Mouse (Mus musculus) gastrocnemius, postnatal 4 days (tissue): ENCODE measurements at regions not wholly inside any gene's neighbourhood (a gene's known extent, or its start where the extent isn't known, plus 50 kb on each side); places are given as distances from the start of the nearest gene placed in this dataset.

Experiments used
- DNase-seq, 2 experiments: peaks; one replicate each; pipeline ENCODE4 v3.0.0; 2021 to 2022; ENCODE audit warnings: low spot score in 2 of 2, mixed read lengths in 2 of 2

DNA sequence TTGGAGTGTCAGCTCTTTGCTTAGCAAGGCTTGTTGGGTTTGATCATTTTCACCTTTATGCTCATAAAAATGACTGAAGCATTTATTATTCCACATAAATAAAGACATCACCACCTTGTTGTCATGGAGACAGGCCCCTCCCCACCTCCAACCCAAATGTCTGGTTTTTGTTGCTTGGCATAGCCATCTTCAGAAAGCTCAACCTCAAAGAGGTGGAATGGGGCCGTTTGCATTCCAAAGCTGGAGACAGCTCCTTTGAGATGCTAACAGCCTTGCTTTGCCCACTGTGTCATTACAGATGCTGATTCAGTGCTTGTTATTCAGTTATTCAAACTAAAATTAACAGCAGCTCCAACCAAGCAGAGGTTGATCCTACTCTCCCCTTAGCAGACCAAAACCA is 51.9 kb upstream of the Lgalsl start:
- no peak for DNase-seq

DNA sequence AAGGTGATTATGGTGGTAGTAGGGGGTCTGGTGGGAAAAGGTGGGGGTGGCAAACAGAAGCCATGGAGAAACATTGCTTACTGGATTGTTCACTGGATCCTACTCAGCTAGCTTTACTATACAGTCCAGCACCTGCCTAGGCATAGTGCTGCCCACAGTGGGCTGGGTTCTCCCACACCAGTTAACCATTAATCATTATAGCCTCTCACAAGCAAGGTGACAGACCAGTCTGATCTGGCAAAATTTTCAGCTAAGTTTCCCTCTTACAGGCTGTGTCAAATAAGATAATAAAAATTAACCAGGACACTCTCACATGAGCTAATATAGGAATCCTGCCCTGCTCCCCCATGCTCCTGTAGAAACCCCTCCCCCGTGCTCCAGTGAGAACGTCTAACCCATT is 53.1 kb upstream of the Lgalsl start:
- DNase-seq = no peak

DNA sequence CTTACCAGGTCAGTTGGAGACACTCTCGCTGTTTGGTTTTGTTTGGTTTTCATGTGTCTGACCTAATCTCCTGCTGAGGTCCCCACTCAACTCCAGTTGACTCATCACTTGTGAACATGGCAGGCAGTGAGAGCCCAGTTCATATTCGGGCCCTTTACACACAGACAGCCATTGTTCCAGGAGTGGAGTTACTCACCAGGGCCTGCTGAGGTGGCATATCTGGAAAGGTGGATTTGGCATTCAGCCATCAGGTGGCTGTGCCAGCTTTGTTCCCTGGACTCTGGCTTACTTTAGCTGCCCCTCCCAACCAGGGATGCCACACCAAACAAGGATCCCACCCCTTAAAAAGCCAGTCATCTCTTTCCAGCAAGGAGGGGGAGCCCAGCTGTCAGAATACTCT is 56.2 kb upstream of the Lgalsl start:
- DNase-seq = no peak

DNA sequence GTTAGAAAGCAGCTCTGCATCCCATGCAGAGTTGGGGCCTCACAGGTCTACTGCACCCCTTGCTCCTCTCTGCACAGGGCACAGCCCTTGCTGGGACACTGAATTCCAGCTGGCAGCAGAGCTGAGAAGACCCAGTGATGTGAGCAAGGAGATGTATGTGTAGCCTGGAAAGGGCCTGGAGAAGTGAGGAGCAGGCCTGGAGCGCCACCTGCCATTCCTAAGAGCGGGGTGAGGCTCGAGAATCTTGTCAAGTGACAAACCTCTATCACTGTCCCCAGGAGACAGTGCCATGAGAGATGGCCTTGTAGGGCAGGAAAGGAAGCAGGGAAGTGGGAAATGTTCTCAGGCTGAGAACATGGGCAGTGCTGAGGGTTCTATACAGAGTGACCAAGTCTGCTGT is 59.6 kb upstream of the Lgalsl start:
- no peak for DNase-seq

DNA sequence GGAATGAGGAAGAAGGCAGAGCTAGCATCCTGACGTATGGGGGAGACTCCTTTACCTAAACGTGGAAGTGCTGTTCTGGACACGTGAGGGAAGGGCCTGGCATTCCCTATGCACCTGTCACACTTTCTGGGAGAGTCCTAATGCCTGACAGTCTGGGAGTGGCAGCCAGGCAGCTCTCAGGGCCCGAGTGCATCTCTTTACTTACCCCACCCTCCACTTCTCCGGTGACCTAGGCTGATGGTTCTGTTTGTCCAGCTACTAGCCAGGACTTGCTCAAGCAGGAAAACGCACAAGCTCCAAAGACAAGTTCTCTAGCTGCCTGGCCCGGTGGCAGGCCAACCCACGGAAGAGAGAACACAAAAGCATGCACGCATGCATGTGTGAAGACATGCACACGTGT is 60.9 kb upstream of the Lgalsl start:
- no peak for DNase-seq

DNA sequence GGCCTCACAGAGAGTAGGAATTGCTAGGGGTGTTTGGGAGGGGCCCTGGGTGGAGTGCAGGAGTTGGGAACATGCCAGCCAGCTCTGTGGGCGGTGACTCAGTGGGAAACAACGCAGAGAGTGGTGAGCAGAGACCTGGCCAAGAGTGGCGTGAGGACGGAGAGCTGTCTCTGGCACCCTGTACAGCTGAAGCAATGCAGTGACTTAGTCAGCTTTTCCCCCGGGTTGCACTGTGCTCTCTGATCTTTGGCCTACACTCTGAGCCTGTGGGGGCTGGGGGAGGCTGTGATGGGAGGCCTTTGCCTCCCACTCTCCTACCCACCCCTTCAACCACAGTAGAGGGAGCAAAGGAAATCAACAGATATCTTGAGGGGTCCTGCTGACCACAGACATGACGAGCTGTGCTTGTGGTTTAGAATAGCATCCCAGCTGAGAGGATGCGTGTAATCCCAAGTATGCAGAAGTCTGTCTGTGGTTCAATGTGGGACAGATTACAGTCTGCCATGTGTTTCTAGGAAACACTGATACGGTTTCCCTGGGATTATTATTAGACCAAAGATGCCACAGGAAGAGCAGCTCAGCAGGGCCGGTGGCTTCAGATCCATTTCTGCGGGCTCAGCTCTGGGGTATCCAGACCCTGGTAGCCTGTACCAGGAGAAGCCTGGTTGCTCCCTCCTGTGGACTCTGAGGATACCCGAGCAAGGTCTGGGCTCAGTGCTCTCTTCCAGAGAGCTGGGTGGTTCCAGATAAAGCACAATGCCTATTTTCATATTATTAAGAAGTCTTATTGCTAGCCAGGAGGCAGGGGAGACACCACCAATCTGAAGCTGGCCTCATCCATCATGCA is 65.6 kb upstream of the Lgalsl start:
- peak; percentile 46 to 61 for DNase-seq

DNA sequence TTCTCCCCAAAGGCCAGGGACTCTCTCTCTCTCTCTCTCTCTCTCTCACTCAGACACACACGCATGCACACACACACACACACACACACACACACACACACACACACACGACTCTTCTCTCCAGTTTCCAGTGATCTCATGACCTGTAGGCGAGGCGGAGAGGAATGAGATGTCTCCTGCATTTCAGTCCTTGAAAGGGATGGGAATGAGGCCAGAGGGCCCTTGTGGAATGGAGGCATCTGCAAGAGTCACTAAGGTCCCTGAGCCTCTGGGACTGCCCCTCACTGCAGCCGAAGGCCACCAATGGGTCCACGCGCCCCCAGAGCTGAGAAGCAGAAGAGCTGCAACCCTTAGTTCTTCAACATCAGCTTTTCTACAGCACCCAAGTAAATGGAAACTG is 66.6 kb upstream of the Lgalsl start:
- no peak for DNase-seq

DNA sequence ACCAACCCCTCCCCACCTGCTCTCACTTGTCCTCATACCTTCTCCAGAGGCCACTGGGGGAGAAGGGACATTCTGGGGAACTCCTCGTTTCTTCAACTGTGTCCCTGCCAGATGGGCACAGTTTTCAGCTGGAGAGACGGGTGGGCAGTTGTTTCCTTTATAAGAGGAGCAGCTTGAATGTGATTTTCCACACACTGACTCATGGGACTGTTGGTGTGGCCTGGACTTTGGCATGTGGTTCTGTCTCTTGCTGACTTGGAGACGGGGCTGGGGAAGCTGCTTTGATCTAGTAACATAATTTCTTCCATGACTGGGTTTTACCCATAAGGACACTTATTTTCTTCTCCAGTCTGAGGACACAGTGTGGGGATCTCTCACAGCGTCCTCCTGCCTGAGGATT is 67.7 kb upstream of the Lgalsl start:
- DNase-seq = no peak

DNA sequence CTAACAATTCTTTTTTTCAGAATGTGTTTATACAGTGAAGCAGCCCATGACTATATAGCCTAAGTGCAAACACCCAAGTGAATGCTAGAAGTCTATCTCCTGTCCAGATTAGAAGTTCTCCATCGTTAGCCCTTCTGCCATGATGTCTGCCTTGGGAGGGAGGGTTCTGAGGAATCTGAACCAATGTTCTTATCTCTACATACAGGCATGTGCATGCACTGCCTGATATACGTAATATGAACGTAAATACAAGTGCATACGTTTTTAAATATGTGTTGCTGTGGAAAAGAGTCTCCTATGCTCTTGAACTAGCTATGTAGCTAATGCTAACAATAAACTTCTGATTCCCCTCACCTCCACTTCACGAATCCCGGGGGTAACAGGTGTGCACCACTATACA is 68.9 kb upstream of the Lgalsl start:
- DNase-seq = no peak

DNA sequence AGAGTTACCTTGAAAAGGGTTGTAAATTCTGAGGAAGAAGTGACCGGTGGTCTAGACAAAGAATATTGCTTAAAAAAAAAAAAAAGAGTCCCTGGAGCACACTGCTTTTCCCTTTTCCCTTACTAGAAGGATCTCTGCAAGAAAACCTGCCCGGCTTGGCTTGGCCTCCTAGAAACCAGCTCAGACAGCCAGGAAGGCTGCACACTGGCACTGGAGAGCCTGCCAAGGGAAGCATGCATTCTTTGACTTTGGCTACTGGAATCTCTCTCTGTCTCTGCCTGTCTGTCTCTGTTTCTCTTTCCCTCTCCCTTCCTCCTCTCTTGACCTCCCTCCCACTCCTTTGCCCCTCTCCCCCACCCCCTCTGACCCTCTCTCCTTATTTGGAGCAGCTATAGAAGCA is 71.1 kb upstream of the Lgalsl start:
- no peak for DNase-seq

DNA sequence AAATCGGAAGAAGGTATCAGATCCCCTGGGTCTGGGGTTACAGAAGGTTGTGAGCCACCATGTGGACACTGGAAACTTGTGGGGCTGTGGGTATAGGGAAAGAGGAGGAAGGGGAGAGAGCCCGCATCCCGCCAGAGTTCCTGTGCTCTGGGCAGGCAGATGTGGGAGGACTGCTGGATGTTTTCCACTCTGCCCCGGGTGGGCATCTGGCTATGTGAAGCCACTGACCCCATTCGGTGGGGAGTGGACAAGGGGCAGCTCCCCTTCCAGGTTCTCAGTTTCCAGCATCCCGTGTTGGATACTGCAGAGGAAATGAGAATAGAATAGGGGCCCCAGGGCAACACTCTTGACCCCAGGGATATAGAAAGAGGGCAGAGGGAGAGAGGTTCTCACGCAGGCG is 72.1 kb upstream of the Lgalsl start:
- DNase-seq = no peak

DNA sequence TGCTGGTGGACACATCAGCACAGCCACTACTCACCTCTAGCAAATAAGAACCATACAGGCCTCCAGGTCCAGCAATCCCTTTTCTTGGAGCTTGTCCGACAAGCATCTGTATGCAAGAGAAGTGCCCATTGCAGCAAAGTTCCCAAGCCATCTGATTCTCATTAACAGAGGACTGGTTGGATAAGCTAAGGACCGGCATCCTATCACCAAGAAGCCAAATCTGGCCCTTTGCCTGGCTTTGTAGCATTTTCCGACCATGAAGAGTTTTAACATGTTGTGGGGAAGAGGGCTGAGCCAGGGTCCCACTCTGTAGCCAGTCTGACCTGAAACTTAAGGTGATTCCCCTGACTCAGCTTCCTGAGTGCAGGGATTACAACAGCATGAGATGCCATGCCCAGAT is 77.1 kb upstream of the Lgalsl start:
- DNase-seq = no peak

DNA sequence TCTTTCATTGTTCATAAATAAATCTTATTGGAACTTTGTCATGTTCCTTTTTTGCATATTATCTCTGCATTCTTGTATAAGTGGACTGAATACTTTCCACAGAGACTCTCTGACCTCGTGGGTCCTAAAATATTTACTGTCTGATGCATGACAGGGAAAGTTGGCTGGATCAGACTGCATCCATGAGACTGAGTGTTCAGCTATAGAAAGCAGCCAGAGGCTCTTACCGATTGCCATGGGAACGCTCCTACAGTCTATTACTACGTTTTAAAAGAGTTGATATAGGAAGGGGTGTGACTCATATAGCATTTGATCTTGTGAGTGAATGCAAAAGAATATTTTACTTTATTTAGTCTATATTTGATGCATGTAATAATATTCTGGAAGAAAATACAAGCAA is 77.6 kb upstream of the Lgalsl start:
- no peak for DNase-seq

DNA sequence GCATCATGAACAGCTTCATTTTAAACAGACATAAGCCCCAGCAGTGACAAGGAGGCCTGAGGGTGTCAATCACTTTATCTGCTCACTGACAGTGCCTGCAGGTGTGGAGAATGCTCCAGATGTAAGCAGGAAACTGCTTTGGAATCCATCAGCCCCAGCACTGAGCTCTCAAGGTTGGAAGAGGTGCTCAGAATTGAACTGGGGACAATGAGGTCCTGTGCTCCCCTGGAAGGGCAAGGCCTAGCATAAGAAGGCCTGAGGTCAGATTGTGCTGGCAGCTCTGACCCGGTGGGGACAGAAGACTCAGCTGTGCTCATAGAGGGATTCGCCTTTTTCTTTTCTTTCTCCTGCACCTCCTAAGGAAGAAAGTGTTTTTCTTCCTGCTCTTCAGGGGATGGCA is 82.2 kb upstream of the Lgalsl start:
- DNase-seq = no peak

DNA sequence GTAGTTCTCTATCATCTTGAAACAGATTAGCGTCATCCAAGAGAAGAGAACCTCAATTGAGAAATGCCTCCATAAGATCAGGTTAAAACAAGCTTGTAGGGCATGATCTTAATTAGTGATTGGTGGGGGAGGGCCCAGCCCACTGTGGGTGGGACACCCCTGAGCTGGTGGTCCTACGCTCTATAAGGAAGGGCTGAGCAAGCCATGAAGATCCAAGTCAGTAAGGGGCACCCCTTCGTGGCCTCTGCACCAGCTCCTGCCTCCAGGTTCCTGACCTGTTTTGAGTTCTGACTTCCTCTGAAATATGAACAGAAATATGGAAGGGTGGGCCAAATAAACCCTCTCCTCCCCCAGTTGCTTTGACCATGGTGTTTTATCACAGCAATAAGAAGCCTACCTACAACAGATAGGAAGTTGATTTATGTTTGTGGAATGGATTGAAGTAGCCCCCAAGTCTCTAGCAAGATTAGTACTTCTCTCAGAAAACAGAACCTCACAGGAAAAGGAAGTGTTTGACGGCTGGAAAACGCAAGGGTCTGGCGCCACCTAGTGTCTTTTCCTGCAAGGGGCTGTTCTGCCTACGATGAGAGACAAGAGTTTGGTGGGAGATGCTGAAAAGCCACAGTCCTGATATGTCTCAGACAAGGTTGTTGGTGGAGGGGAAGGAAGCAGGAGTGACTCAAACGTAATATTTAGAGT is 82.9 kb upstream of the Lgalsl start:
- DNase-seq = peak; percentile 69 to 87

DNA sequence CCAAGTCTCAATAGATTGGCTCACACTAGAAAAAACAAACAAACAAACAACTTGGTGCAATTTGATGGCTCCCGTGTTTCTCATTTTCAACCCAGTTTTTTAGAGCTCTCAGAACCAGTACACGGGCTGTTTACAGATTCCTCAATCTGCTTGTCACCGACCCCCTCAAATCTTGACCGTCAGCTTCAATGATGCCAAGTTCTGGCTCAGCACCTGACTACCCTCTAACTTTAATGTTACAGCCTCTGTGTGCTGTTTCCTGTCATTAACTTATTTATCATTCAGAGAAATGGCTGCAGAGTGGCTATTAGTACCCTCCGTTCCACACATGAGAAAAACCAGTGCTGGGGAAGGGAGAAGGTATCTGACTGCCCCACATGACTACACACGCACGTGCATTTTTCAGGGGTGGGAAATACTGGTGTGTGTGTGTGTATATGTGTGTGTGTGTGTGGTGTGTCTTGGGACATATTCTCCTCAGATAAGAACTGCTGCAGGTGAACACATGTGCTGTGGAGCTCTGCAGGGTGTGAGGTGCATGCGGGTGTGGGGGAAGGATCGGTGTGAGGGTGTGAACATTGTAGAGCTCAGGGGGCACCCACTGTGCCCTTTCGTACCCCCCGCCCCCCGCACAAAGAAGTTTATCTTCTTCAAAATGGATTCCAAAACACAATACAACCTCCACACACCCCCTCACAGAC is 83.6 kb upstream of the Lgalsl start:
- DNase-seq = no peak

DNA sequence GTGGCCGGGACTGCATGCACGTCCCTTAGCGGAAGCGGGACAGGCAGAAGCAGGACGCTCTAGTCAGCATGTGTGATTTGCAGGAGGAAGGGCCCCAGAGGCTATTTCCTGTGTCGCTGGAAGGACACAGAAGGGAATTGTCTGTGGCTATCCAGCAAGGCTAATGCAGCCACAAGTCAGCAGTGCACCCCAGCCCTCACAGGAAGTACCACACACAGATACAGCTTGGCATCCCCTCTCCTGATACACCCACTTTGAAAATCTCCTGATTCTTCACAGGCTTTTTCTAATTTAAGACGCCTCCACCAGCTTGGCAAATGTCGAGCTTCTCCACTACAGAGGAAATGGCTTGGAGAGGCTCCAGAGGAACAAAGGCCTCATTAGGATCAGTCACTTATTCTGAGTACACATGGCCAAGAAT is 84.3 kb upstream of the Lgalsl start:
- peak in 1 of 2 experiments; percentile 40 for DNase-seq

DNA sequence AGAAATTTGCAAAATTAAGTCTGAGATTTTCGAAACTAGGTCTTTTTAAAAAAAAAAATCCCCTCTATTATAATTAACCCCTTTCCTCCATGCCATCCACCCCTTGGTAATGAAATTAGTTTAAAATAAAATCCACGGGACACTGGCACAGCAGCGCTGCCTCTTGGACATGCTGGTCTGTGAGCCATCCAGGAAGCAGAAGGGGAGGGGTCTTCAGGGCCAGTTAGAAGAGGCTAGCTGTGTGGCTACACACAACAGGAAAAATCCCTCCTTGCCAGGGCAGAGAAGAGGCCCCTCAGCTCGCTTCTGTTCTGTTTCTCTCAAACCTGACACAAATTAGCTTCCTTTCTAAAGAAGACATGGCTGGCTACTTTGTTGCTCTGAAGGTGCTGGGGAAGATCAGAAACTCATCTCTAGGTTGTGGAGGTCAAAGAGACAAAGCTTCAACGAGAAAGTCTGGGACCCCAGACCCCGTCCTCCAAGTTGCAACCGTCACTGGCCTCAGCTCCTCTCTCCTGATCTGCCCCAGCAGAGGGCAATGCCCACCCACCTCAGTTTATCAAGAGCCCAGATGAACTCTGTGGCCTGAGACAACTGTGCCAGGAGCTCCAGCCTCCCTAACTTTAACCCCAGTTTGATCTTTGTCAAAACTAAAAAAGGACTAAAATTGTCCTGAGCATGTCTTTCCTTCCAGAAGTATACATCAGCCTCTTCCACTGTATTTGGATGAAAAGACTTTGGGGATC is 85.0 kb upstream of the Lgalsl start:
- DNase-seq = no peak

DNA sequence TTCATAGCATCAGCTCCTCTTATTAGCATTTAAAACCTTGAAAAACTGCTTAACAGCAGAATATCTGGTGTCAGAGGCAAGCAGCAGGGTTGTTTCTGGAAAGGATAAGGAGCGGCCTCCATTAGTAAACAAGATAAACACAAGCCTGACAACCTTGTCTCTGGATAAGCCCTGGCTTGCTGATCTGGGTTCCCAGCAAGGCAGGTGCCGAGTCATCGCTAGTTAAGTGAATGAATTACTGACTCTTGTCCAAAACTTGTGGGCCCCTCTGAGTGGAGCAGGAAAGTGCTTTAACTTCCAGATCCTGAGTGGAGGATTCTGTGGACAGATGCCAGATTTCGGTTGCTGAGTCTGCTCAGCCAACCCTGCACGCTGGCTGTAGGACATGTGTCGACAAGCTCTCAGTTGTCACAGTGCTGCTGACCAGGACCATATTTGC is 85.6 kb upstream of the Lgalsl start:
- DNase-seq = peak in 1 of 2 experiments; percentile 45

DNA sequence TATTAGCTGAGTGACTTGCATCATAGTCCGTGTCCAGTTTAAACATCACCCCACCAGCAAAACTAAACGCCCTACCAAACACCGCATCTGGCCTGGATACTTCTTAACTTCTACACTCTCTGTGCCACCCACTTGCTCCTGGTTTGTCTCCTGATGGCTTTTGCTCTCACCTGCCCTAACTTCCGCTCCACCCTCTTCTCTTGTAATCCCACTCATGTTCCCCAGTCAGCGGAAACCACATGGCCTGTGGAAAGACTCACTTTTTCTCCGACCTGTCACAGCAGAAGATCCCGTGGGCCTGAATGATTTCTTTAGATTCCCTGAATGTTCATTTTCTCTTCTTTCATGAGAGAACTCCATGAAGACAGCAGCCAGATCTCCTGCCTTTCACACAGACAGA is 86.1 kb upstream of the Lgalsl start:
- no peak for DNase-seq

DNA sequence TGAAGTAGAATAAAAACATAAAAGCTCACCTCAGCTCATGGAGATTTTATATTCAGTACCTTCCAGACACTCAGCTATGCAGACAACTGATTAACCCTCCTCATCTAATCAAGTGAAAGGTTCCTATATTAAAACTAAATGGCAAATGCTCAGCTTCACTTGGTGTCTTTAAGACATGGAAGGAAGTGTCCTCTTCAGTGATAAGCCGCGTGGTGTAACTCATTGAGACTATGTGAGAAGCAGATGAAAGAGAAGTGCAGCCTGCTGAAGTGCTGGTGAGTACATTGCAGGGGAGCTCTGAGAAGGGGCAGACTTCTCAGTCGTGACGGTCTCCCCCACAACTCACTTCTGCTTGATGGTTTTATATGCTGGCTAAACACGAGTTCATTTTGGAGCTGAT is 86.6 kb upstream of the Lgalsl start:
- DNase-seq = no peak
